Comparison of ENCODE assay signal across 17 mouse cellular contexts in genomic region chr8:117988781-117989180, GRCm38 (mm10).
A peak's percentile ranks its signal among the peaks of the same experiment; 100 is the strongest.
DNase-seq lines count a peak whose midpoint lies in the region; ATAC-seq lines count a peak whose summit lies in the region.
"Had no signal": no experiment of that assay in that cellular context is flagged by ENCODE, and none has a peak within 500 bp of the region (broad histone marks: within the 10 kb centered on the region; RNA-seq: fewer than 3 reads in every experiment).

No protein-coding gene starts in this region.

- H3K9me3 ChIP-seq in kidney, embryonic 14.5 days (ENCODE audit: control insufficient read depth, low read length), result peaks cover 6% of the 10 kb centered on the region; the same call in 1 of the 2 replicates

- 21% methylated on average over 5 of the region's 5 CpGs for WGBS in kidney, embryonic 14.5 days

- 0 out of 2 replicates have a peak, but pooled peaks cover 2% of the 10 kb centered on the region for H3K4me1 ChIP-seq in kidney, embryonic 14.5 days (ENCODE audit: control insufficient read depth, insufficient read depth, low read length)
- H3K4me1 ChIP-seq: hindbrain, embryonic 10.5 days; limb, embryonic 12.5 days; liver, embryonic 15.5 days; midbrain, embryonic 15.5 days; neural tube, embryonic 12.5 days had no signal

- no peak overlapping the region for H3K9ac ChIP-seq in kidney, embryonic 14.5 days (ENCODE audit: low read depth, low read length)
- H3K9ac ChIP-seq: limb, embryonic 12.5 days; liver, embryonic 15.5 days; midbrain, embryonic 15.5 days; neural tube, embryonic 12.5 days had no signal

- no peak overlapping the region for H3K4me3 ChIP-seq in kidney, embryonic 14.5 days (ENCODE audit: low read length)
- H3K4me3 ChIP-seq: hindbrain, embryonic 10.5 days; limb, embryonic 12.5 days; liver, embryonic 15.5 days; midbrain, embryonic 15.5 days; neural tube, embryonic 12.5 days had no signal

- peak; percentile 59 to 70 for DNase-seq in cerebellum, postnatal 14 days
- DNase-seq in cerebellum, adult 9-10 months, result no peak
- DNase-seq in kidney, postnatal 10 days, result no peak
- peak; percentile 2 for DNase-seq in right cerebral cortex, adult 18-20 months
- DNase-seq in right cerebral cortex, postnatal 25 days, result no peak
- no peak for DNase-seq in adrenal gland, adult (ENCODE audit: inconsistent age in 2 of 2, low spot score in 1 of 2)
- DNase-seq: cerebellum, adult 2 months; gastrocnemius, postnatal 10 days; lung, postnatal 4 days had no signal

- no peaks in the 10 kb centered on the region for H3K27me3 ChIP-seq in kidney, embryonic 14.5 days (ENCODE audit: control insufficient read depth, insufficient read depth, low read length)
- H3K27me3 ChIP-seq: limb, embryonic 12.5 days; liver, embryonic 15.5 days; midbrain, embryonic 15.5 days; neural tube, embryonic 12.5 days had no signal

- H3K36me3 ChIP-seq in kidney, embryonic 14.5 days (ENCODE audit: control insufficient read depth, insufficient read depth, low read length), result no peaks in the 10 kb centered on the region
- H3K36me3 ChIP-seq: hindbrain, embryonic 10.5 days; limb, embryonic 12.5 days; liver, embryonic 15.5 days; midbrain, embryonic 15.5 days; neural tube, embryonic 12.5 days had no signal

- H3K4me2 ChIP-seq in kidney, embryonic 14.5 days (replicated peaks; ENCODE audit: low read depth, low read length), result no peak overlapping the region
- H3K4me2 ChIP-seq: limb, embryonic 12.5 days; liver, embryonic 15.5 days; midbrain, embryonic 15.5 days; neural tube, embryonic 12.5 days had no signal

- no peak overlapping the region for H3K27ac ChIP-seq in kidney, embryonic 14.5 days (ENCODE audit: low read depth, low read length)
- H3K27ac ChIP-seq: hindbrain, embryonic 10.5 days; limb, embryonic 12.5 days; liver, embryonic 15.5 days; midbrain, embryonic 15.5 days; neural tube, embryonic 12.5 days had no signal

- peak; percentile 93 for ATAC-seq in kidney, embryonic 14.5 days (ENCODE audit: low FRiP score, low TSS enrichment)
- no peak for ATAC-seq in granulocyte monocyte progenitor cell, adult 5-6 weeks (replicated peaks; ENCODE audit: poor library complexity, severe bottlenecking)
- ATAC-seq: intestine, postnatal 0 days; midbrain, embryonic 15.5 days had no signal

Comparison
In these comparisons a context has a peak if more than half of its experiments do, and no peak if none do; other contexts are left out.
1. DNase-seq: peak in cerebellum, postnatal 14 days (2 of 2) and right cerebral cortex, adult 18-20 months (single experiment); none in cerebellum, adult 9-10 months (single experiment), kidney, postnatal 10 days (single experiment), right cerebral cortex, postnatal 25 days (single experiment) and adrenal gland, adult (0 of 2).